Mouse (Mus musculus): ENCODE data around the gene Dhx9. TPM values are rescaled to one million over a fixed set of nuclear protein-coding genes. Genes with fewer than 3 reads are reported as not detected.
"Not testable (repeated sequence)": the region's sequence is repeated elsewhere in the genome, so short reads cannot be mapped to it uniquely, and the experiment has no call there.

Dhx9 gene
- polyA plus RNA-seq, 1 experiment = 57.5 TPM

DNA sequence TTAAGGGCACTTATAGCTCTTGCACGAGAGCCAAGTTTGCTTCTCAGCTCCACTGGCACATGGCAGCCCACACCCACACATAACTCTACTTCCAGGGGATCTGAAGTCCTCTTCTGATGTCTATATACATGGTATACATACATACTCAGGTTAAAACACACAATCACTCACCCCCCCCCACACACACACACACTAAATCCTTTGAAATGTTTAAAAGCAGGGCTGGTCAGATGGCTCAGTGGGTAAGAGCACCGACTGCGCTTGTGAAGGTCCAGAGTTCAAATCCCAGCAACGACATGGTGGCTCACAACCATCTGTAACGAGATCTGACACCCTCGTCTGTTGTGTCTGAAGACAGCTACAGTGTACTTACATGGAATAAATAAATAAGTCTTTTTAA is 75.7 kb downstream of the Dhx9 start:
- DNase-seq = no peak
- Histone ChIP-seq H3K4me3 (replicated peaks; ENCODE audit: insufficient read depth, low read depth, low read length) (no peak overlapping the region), H3K4me1 (ENCODE audit: control insufficient read depth, insufficient read depth, low read length) (no peaks in the 10 kb centered on the region), H3K27ac (ENCODE audit: insufficient read depth, low read length) (no peak overlapping the region), H3K27me3 (ENCODE audit: control insufficient read depth, insufficient read depth, low read length) (no peaks in the 10 kb centered on the region)
- no peak for TF ChIP-seq CTCF (IDR thresholded peaks at IDR 0.05; ENCODE audit: borderline replicate concordance, insufficient read depth, low read depth, low read length)
- no peak for TF ChIP-seq POLR2A (IDR thresholded peaks at IDR 0.05; ENCODE audit: borderline replicate concordance, insufficient read depth, low read length)
- 92% methylated on average over 6 of the region's 6 CpGs for WGBS

DNA sequence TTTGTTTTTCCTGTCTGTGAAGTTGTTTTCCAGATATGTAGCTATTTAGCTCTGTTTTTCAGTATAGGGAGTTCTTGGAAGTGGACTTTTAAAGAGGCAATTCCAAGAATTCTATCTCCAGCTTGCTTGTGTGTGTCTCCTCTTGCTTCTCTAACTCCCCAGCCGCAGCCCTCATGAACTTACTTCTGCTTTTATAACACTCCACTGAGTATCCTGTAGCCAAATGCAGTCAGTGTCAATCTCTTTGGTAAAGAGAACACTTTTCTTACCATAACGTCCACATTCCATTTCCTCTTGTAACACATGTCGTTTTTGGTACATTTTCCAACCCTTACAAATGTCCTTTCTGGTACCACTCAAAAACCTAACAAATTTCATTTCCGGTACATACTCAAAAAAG is 76.5 kb downstream of the Dhx9 start:
- not testable (repeated sequence) for DNase-seq; H3K27ac ChIP-seq (ENCODE audit: insufficient read depth, low read length); H3K4me1 ChIP-seq (ENCODE audit: control insufficient read depth, insufficient read depth, low read length); H3K4me3 ChIP-seq (replicated peaks; ENCODE audit: insufficient read depth, low read depth, low read length); H3K27me3 ChIP-seq (ENCODE audit: control insufficient read depth, insufficient read depth, low read length)
- WGBS = 99% methylated on average over 2 of the region's 4 CpGs

DNA sequence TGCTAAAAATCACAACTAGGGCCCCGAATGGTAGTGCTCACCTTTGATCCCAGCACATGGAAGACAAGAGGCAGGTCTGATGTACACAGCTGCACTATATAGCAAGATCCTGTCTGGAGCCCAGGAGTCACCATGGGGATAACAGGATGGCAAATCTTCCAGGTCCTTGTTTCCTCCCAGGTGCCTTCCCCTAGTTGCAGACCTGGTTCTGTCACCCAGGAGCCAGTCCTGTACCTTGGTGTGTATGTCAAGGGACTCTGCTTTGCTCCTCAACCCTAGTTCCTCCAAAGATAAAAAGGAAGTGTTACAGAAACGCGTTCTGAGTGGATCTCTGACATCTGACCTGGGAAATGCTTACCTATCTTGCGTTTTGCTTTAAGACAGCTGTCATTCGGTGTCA is 79.2 kb downstream of the Dhx9 start:
- DNase-seq; H3K27me3 ChIP-seq (ENCODE audit: control insufficient read depth, insufficient read depth, low read length); H3K4me3 ChIP-seq (replicated peaks; ENCODE audit: insufficient read depth, low read depth, low read length); H3K27ac ChIP-seq (ENCODE audit: insufficient read depth, low read length); H3K4me1 ChIP-seq (ENCODE audit: control insufficient read depth, insufficient read depth, low read length): not testable (repeated sequence)
- WGBS = 91% methylated on average over 5 of the region's 5 CpGs

DNA sequence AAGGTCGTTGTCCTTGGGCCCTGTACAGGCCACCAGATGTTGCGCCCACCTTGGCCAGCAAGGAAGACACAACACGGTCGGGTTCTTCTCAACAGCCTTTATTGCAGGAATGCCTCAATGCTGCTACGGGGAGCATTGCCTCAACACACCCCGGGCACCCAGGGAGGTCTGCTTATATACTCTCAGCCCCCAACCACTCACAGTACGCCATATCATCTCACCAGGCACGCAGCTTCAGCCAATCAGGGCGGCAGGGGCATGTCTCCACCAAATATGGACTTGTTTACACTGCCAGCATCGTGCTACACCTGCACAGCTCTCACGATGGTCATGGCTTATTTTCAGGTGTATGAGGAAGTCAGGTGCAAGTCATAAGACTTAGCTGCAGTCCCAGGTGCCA is 79.8 kb downstream of the Dhx9 start:
- H3K27ac ChIP-seq (ENCODE audit: insufficient read depth, low read length); H3K27me3 ChIP-seq (ENCODE audit: control insufficient read depth, insufficient read depth, low read length); H3K4me3 ChIP-seq (replicated peaks; ENCODE audit: insufficient read depth, low read depth, low read length); DNase-seq; H3K4me1 ChIP-seq (ENCODE audit: control insufficient read depth, insufficient read depth, low read length): not testable (repeated sequence)
- 84% methylated on average over 11 of the region's 11 CpGs for WGBS

Other genes with a start within 250 kb of the Dhx9 start
- 21.3 and 22.2 TPM in 2 replicates for gene Lamc1, start 154.9 kb downstream of the Dhx9 start, polyA plus RNA-seq (2012; rRNA removed)
- 5.8 and 7.0 TPM in 2 replicates for gene Shcbp1l, start 62.5 kb downstream of the Dhx9 start, polyA plus RNA-seq (2012; rRNA removed)
- 2.9 and 3.8 TPM in 2 replicates for gene Npl, start 62.4 kb upstream of the Dhx9 start, polyA plus RNA-seq (2012; rRNA removed)
- 371 and 430 TPM in 2 replicates for gene Rgs8, start 165.4 kb upstream of the Dhx9 start, polyA plus RNA-seq (2012; rRNA removed)